Mouse (Mus musculus) ES-Bruce4 (cell line): ENCODE measurements around the gene Ramp3. TPM values are rescaled to one million over a fixed set of nuclear protein-coding genes. Genes with fewer than 3 reads are reported as not detected.

ENCODE experiments used
- H3K27ac ChIP-seq: 2 replicates; pipeline ENCODE4 v1.5.1; 2012; ENCODE audit warnings: low read length, inconsistent platforms; ENCODE audit not compliant: insufficient read depth
- H3K27me3 ChIP-seq: 2 replicates; pipeline ENCODE4 v1.6.1; 2012; ENCODE audit warnings: mild to moderate bottlenecking, low read length, inconsistent platforms; ENCODE audit not compliant: control insufficient read depth, poor library complexity, insufficient read depth, severe bottlenecking
- H3K36me3 ChIP-seq: 2 replicates; pipeline ENCODE4 v1.6.1; 2012; ENCODE audit warnings: inconsistent platforms, mild to moderate bottlenecking, low read length, moderate library complexity; ENCODE audit not compliant: control insufficient read depth, poor library complexity, insufficient read depth, severe bottlenecking
- H3K4me1 ChIP-seq: one replicate; pipeline ENCODE4 v1.8.1; 2011; ENCODE audit warnings: low read length; ENCODE audit not compliant: control insufficient read depth, insufficient read depth
- H3K4me3 ChIP-seq: 2 replicates; pipeline ENCODE4 v1.5.1; 2011; ENCODE audit warnings: low read depth, mild to moderate bottlenecking, low read length
- H3K9ac ChIP-seq: 2 replicates; pipeline ENCODE4 v1.6.1; 2012; ENCODE audit warnings: low read depth, mild to moderate bottlenecking, inconsistent platforms; ENCODE audit not compliant: poor library complexity, severe bottlenecking
- H3K9me3 ChIP-seq: replicated peaks from 2 replicates; pipeline ENCODE4 v1.6.1; 2012; ENCODE audit warnings: mild to moderate bottlenecking, low read length, inconsistent platforms; ENCODE audit not compliant: control insufficient read depth, poor library complexity, insufficient read depth, severe bottlenecking
- CTCF ChIP-seq: IDR thresholded peaks from one replicate; pipeline ENCODE4 v1.8.1; 2011; ENCODE audit warnings: low read depth, low read length
- EP300 ChIP-seq: IDR thresholded peaks from 2 replicates; pipeline ENCODE4 v1.6.1; 2011; ENCODE audit warnings: low read depth, low read length; ENCODE audit not compliant: insufficient read depth
- POLR2A ChIP-seq: IDR thresholded peaks from one replicate; pipeline ENCODE4 v1.8.1; 2011; ENCODE audit warnings: low read length; ENCODE audit not compliant: insufficient read depth
- polyA plus RNA-seq: library from polyadenylated mRNA; stranded (reverse); fragments of >200 nt; gene quantifications from 2 replicates; pipeline ENCODE4 v1.2.4, GENCODE M21; 2011; ENCODE audit warnings: low read depth; ENCODE audit not compliant: missing spikeins, insufficient read depth, insufficient read length

Ramp3 gene
- polyA plus RNA-seq, 1 experiment = 6.2 TPM

- Histone ChIP-seq H3K9ac (no peak overlapping the region), H3K36me3 (no peaks in the 10 kb centered on the region), H3K4me3 (no peak overlapping the region), H3K27ac (no peak overlapping the region), H3K27me3 (no peaks in the 10 kb centered on the region), H3K4me1 (no peaks in the 10 kb centered on the region), H3K9me3 (0 out of 2 replicates have a peak, but pooled peaks cover 2% of the 10 kb centered on the region)
- TF ChIP-seq POLR2A = no peak
- no peak for TF ChIP-seq EP300
- TF ChIP-seq CTCF = no peak
Measured at GRCm38 (mm10) chr11:6726921-6727320, 68.6 kb downstream of the Ramp3 start.

Other genes starting within 250 kb of the Ramp3 start
- 2,132 and 2,301 TPM in 2 replicates for gene Ppia, start 243.1 kb upstream of the Ramp3 start, polyA plus RNA-seq
- gene H2afv, start 214.1 kb upstream of the Ramp3 start, polyA plus RNA-seq = 200 and 218 TPM in 2 replicates
- 49.8 and 52.0 TPM in 2 replicates for gene Purb, start 182.6 kb upstream of the Ramp3 start, polyA plus RNA-seq
- gene Myo1g, start 137.6 kb upstream of the Ramp3 start, polyA plus RNA-seq = 0.36 and 1.1 TPM in 2 replicates
- gene Ccm2, start 111.6 kb upstream of the Ramp3 start, polyA plus RNA-seq = 36.5 and 38.7 TPM in 2 replicates
- 0.50 and 0.90 TPM in 2 replicates for gene Nacad, start 52.5 kb upstream of the Ramp3 start, polyA plus RNA-seq
- gene Tbrg4, start 32.5 kb upstream of the Ramp3 start, polyA plus RNA-seq = 92.5 and 97.4 TPM in 2 replicates
- gene Wap, start 19.9 kb upstream of the Ramp3 start, polyA plus RNA-seq = not detected in 2 replicates
- 0.67 TPM in 1 of 2 replicates, not detected in the other for gene Gm11983, start 179.1 kb downstream of the Ramp3 start, polyA plus RNA-seq